Mouse (Mus musculus) urinary bladder, postnatal 4 days (tissue): ENCODE results near the gene Igf2bp3.

Source experiments
- DNase-seq, 2 experiments: peaks; one replicate each; pipeline ENCODE4 v3.0.0; 2021 to 2022; ENCODE audit warnings: low spot score in 2 of 2

Gene Igf2bp3

DNA sequence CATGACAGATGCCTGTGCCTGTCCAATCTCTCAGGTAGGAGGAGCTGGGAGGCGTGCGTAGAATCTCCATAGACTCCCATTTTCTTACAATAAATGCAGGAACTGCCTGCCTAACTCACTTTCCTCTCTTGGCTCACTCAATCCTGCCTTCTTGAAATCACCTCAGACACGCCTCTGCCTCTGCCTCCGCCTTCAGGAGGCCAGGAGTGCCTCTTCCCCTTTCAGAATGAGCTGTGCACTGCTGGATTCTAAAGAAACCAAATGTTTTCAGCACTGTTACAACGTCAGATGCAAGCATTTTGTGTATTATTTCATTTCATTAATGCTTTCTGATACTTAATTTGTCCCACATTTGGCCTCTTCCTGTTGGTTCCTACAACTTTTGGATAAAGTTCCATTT lies 38.7 kb downstream of the Igf2bp3 start:
- no peak for DNase-seq

DNA sequence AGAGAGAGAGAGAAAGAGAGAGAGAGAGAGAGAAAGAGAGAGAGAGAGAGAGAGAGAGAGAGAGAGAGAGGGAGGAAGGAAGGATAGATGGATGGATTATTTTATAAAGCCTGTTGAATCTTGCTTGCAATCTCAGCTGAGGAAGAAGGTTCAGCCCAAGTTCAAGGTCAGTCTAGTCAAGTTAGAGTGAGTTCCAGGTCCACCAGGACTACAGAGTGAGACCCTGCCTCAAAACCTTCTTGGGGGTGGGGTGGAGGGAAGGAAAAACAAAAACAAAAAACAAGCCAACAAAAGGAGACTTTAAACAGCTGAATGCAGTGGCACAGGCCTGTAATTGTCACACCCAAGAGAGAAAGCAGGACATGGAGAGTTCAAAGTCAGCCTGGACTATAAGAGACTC lies 40.1 kb downstream of the Igf2bp3 start:
- no peak for DNase-seq

DNA sequence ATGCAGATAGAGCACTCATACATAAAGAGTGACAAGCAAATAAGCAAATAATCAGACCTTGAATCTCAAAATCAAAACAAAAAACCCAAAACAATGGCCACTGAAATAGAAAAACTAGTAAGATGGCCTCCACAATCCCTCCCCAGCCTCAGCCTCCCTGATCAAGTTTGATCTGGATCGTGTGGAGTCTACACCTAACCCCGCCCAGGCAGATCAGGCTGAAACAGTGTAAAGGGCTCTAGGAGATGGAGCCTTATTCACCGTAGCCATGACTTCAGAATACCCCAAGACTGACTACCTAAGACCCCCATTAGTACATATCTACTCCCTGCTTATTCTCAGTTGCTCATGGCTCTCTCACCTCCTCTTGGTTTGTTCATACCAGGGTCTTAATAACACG lies 41.1 kb downstream of the Igf2bp3 start:
- DNase-seq: no peak

DNA sequence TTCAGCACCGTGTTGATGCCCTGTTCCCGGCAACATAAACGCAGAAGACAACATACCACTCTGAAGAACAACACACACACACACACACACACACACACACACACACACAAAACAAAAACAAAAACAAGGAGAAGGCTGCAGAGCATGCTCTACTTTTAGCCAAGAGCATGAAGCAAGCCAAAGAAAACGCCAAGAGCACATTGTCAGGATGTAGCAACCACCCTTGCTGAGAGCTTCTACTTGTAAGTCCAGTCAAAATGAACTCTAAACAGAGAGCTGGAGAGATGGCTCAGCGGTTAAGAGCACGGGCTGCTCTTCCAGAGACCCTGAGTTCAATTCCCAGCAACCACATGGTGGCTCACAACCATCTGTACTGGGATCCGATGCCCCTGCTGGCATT lies 41.5 kb downstream of the Igf2bp3 start:
- DNase-seq: no peak

DNA sequence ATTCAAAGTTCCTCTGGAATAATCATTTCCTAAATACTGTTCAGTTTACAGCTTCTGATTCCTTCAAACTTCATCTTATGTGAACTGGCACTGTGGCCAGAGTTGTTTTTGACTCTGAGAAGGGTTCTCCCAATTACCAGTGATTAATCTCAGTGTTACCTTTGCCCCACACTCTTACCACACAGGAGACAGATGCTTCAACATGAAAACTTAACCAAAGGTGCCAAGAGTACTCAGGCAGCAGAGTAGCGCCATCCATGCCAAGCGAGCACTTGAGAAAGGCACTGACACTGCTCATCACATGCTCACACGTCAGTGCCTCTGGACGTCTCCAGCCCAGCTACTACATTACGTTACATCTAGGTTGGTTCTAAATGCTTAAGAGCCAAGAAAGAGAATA lies 43.5 kb downstream of the Igf2bp3 start:
- DNase-seq: no peak

DNA sequence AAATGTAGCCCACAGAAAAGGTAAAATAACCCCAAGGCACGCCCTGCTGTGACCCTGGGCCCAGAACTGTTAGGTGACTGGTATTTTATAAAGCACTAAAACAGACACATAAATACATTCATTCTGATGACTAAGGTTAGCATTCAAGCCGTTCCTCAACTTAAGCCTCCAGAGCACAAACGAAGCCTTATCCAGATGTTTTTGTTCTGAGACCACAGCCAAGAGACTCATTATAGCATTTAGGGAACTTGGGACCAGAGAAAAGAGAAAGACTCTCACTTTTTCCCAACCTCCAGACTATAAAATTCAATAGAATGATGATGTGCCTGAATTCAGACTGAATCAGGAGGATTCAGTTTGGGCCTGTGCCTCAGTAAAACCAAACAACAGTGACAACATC lies 46.1 kb downstream of the Igf2bp3 start:
- no peak for DNase-seq

DNA sequence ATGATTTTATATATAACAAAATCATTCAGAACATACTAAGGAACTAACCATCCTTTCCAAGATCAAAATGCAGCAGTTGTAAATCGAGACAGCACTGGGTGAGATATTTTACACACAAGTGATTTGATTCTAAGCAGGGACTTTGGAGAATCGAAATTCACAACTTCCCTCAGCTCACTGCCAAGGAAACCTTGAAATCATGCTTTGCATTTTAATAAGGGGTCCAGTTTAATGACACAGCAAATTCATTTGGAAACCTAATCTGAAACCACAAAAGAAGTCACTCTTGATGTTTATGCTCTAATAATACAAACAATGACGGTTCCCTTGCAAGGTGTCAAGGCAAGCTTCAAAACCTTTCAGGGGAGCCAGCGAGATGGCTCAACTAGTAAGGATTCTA lies 47.4 kb downstream of the Igf2bp3 start:
- DNase-seq: no peak

DNA sequence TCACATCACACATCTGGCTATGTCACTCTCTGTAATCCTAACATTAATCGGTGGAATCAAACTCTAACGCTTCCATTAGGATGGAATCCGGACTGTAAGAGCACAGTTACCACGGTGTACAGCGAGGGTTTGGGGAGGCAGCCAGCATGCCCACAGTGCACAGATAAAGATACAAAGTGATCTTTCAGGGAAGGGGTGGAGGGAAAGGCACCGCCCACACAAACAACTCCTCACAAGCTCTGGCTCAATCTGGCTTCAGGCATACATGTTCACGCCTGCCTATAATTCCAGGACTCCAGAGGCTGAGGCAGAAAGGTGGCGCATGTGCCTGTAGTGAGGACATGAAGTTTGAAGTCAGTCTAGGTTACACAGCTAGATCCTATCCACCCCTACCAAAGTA lies 48.4 kb downstream of the Igf2bp3 start:
- no peak for DNase-seq

DNA sequence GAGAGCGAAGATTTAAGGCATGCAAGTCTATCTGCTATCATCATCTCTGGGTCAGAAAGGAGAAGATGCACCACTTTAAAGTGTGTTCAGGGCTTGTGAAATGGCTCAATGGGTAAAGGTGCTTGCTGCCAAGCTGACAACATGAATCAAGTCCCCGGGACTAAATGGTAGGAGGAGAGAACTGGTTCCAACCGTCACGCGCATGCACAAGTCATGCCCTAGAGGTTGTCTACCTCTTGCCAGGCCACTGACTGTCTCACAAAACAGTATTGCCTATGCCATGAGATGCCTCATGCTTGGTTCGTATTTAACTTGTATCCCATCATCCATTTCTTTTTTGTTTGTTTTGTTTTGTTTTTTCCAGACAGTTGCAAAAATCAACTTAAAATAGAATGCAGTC lies 48.9 kb downstream of the Igf2bp3 start:
- DNase-seq: no peak

DNA sequence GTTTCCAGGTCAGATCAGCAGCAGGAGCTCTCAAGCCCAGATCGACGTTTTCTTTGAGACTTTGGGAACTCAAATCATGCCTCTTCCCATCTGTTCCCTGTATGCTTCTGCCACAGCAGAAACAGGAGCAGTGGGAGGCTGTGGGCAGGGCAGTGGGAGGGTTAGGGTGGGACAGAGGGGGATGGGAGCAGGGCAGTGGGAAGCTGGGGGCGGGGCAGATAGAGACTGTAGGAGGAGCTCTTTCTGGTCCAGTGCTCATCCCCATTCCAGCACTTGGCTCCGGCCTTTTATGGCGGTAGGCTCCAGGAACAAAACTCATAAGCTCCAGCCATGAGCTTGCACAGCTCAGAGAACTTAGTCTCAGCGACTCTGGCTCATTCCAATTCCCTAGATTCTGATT lies 49.7 kb downstream of the Igf2bp3 start:
- DNase-seq: no peak

DNA sequence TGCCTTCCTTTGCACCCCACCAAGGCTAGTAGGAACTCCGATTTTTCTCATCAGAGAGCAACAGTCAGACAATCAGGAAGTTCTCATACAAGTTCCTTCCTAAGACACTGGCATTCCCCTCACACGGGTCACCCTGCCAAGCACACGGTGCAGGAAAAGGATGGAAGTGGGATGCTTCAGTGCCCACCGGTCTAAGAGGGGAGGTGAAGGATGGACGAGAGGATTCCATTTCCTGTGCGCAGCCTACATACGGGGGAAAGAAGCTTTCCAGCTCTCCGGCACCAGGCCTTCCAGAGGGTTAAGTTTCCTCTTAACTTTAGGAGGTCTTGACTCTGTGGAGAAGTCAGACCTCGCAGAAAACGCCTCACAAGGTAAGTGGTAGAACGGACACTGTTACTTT lies 50.1 kb downstream of the Igf2bp3 start:
- DNase-seq: no peak

DNA sequence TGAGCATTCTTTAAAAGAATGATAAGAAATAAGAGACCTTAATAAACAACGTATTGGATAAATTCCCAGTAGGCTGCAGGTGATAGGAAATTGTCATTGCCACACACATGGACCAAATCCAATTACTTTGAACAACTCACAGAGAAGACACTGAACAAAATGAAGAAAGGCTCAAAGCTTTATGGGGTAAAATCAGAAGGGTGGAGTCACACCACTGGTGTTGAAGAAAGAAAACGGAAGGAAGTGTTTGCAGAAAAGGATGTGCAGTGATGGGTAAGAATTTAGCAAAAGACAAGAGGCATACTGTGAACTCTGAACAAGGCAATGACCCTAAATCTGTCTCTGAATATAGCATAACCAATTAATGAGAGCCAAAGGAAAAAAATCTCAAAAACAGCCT lies 54.8 kb downstream of the Igf2bp3 start:
- DNase-seq: no peak

DNA sequence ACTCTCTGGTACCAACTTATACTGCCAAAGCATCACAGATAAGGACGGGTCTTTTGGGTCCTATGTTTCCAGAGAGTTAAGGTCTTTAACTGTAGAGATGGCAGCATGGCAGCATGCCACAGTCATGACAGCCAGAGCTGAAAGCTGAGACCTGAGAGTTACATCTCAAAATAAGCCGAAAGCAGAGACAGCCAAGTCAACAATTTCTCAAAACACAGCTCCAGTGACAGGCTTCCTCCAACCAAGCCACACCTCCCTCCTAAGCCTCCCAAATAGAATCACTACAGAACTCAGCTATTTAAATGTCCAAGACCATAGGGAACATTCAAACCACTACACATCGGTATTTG lies 58.0 kb downstream of the Igf2bp3 start:
- DNase-seq: no peak

DNA sequence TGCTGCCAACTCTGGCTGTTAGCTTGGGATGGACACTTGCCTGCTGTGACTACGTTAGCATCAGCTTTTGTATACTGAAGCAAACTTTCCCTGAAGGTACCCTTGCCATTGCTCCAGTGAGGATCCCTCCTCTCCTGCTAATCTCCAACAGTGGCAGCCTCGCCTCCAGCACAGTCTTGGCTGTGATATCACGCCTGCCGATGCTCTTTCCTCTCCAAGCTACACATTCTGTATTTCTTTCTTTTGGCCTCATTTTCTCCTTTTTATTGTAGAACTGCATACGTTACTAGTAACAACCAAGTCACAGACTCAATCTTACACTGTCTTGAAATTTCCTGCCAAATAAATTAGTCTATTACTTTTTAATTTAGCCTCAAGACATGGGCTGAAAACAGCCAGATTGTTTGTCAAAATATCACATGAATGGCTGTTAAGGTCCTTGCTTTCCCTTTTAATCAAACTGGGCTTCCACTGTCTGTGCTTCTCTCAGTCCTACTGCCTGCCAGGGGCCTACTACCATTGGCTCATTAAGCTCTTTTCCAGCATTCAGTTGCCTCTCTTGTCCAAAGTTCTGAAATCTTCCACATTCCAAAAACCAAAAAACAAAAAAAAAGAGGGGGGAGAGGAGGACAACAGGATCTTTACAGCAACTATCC lies 58.5 kb downstream of the Igf2bp3 start:
- no peak for DNase-seq

DNA sequence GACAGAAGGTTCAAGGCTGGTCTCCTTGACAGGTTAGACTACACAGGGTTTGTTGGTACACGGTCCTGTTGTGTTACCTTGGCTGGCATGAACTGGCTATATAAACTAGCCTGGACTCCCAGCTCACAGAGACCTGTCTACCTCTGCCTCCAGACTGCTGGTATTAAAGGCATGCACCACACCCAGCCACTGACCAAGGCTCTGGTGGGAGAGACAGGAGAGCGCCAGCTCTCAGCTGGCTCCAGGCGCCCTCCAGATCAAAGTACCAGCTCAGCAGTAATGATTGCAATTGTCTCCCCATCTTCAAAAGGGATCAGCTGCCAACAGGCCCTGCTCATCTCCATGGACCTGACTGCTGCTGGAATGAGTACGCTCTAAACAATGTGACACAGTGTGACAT lies 63.3 kb downstream of the Igf2bp3 start:
- no peak for DNase-seq

DNA sequence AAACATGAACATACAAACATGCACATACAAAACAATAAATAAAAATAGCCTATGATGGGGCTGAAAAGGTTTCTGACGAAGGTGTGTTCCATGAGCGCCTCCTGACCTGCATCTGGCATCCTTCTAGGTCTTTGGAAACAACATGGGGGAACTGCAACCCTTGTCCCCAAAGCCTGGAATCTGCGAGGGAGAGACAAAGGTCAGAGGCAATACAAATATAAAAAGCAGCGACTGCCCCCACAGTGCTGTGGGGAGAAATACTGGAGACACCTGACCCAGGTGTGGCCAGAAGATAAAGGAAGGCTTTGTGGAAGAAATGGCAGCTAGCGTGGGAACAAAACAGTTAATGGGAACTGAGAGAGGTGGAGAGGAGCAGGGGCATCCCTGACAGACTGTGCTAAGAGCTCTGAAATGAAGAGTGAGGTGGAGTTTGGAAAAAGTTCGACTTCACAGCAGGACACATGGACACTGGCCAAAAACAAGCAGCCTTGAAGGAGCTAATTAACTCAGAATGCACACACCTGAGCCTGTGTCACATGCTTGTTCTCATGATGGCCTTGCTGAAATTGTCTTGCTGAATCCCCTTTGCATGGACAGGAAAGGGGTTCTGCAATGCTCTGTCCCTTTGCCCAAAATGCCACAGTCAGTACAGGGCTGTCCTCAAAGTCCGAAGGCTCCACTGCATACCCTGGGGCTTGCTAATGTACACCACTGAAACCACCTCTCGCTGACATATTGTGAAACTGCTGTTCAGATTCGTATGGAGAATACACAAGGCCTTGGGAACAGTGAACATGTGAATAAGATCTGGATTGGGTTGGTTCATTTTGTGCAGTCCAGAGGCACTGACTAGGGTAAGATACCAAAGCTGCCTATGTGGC lies 64.2 kb downstream of the Igf2bp3 start:
- no peak for DNase-seq

DNA sequence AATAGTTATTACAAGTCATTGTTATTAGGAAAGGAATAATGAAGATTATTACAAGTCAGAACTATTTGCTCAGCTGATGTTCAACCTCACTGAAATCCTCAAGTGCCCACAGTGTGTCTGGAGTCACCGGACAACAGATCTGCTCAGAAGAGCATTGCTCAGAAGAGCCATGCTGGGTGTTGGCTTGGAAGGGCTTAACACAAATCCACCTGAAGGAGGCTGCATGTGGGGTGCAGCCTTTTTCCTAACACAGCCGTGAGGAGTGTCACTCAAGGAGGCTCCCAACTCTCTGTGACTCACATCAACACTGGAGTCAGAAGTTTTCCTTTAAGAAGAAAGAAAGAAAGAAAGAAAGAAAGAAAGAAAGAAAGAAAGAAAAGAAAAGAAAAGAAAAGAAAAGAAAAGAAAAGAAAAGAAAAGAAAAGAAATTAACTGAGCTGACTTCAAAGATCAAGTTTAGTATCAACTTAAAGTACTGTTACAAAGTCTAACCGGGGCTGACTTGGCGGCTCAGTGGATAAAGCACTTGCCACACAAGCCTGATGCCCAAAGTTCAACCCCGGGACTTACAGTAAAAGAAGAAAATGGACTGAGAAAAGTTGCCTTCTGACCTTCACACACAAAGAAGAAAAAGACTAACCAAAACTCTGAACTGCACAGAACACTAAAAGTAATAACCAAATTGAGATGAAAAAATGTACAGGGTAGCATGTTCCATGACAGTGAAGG lies 65.4 kb downstream of the Igf2bp3 start:
- DNase-seq: no peak

DNA sequence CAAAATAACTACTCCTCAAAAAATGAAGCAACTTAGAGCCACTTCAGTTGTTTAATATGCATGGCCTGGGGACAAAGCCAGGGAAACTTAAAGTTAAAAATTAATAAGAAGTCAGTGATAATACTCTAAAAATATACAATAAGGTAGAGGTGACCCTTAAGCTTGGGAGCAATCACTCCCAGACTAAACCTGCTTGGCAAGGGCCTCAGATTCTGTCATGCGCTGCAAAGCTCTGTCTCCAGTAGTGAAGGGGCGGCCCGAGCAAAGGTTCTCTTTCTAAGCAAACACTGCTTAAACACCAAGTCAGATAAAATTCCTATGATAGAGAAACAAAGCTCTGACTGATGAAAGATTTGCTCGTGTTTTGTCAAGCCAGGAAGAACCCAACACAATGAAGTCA lies 66.0 kb downstream of the Igf2bp3 start:
- DNase-seq: no peak

DNA sequence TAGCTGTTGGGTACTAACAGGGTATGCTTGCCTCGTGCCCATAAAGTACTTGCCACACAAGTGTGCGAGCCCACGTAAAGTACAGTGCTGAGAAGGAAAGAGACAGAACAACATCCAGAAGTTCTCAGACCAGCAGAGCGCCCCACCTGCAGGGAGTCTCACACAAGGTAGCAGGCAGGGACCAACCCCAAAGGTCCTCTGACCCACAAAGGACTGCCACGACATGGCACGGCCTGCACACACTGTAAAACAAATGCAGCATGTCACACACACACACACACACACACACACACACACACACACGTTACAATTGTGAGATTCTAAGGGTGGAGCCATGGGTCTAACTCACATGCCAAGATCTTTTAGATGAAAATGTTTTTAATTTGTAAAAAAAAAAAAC lies 66.4 kb downstream of the Igf2bp3 start:
- no peak for DNase-seq

DNA sequence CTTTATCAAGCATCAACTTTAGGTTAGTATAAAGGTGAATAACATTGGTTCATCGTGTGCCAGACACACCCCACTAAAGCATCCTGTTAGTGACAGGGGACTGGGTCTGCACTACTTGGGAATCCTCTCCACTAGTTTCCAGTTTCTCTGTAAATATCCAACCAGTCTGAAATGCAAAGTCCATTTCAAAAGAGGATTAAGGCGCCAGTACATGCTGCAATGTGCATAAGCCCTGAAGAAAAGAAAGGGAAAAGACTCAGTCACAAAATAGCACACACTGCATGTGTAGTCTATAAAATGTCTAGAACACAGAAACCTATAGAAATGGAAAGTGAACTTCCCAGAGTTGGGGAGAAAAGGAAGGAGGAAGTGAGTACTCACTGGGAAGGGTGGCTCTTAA lies 68.3 kb downstream of the Igf2bp3 start:
- DNase-seq: no peak

DNA sequence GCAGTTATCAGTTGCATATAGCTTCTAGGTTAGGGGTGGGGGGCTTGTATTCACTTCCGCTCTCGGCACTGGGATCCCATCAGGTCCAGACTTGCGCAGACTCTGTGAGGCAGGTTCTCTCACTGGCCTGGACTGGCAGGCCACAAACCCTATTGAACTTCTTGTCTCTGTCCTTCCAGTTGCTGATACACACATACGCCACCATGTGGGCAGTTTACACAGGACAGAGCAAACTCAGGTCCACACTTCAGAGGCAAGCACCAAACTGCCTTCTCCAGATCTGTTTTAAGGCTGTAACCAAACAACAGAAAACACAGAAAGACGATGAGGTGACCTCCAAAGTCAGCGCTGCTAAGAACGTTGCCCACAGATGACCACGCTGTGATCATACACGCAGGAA lies 72.3 kb downstream of the Igf2bp3 start:
- no peak for DNase-seq

DNA sequence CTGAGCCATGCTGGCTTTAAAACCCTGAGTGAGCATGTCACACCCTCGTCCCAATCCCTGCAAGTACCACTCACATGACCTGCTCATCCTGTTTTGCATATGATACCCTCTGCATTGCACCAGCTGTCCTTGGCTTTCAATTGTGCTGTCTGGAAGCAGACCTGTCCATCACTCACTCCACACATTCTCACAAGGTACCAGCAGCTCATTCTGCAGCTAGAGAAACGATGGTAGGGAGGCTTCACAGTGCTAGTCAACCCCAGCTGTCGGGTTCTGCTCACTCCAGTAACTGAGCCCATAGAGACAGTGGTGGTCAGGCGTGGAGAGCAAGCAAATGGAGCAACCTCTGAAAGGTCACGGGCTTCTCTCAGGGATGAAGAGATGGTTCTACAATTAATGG lies 73.6 kb downstream of the Igf2bp3 start:
- DNase-seq: no peak
